Mouse (Mus musculus) heart, embryonic 13.5 days (tissue): Measurements from ENCODE around the gene Crocc. TPM values are rescaled to one million over a fixed set of nuclear protein-coding genes. Genes with fewer than 3 reads are reported as not detected.

Experiments used
- ATAC-seq: fragments of 200-750 bp; cut with Nextera tagmentation; 2 replicates; pipeline ENCODE4 v1.8.0; 2017; ENCODE audit warnings: moderate TSS enrichment; ENCODE audit not compliant: insufficient number of reproducible peaks, low FRiP score, low TSS enrichment; ENCODE audit errors: extremely low read depth
- H3K27ac ChIP-seq: fragments of 300-500 bp; sonication (generic); replicated peaks from 2 replicates; pipeline ENCODE4 v1.5.1; 2015; ENCODE audit warnings: moderate library complexity, mild to moderate bottlenecking, inconsistent platforms
- H3K27me3 ChIP-seq: fragments of 300-500 bp; sonication (generic); replicated peaks from 2 replicates; pipeline ENCODE4 v1.6.1; 2015; ENCODE audit warnings: mild to moderate bottlenecking, inconsistent platforms
- H3K36me3 ChIP-seq: fragments of 300-500 bp; sonication (generic); 2 replicates; pipeline ENCODE4 v1.6.1; 2015; ENCODE audit warnings: mild to moderate bottlenecking, inconsistent platforms
- H3K4me1 ChIP-seq: fragments of 300-500 bp; sonication (generic); 2 replicates; pipeline ENCODE4 v1.6.1; 2015; ENCODE audit warnings: inconsistent platforms
- H3K4me2 ChIP-seq: fragments of 300-500 bp; sonication (generic); 2 replicates; pipeline ENCODE4 v1.6.1; 2015; ENCODE audit warnings: inconsistent platforms, mild to moderate bottlenecking, moderate library complexity
- H3K4me3 ChIP-seq: fragments of 300-500 bp; sonication (generic); 2 replicates; pipeline ENCODE4 v1.5.1; 2015; ENCODE audit warnings: moderate library complexity, mild to moderate bottlenecking, inconsistent platforms
- H3K9ac ChIP-seq: fragments of 300-500 bp; sonication (generic); 2 replicates; pipeline ENCODE4 v1.6.1; 2015; ENCODE audit warnings: inconsistent platforms, mild to moderate bottlenecking, moderate library complexity
- H3K9me3 ChIP-seq: fragments of 300-500 bp; sonication (generic); 2 replicates; pipeline ENCODE4 v1.6.1; 2016; ENCODE audit warnings: inconsistent platforms
- WGBS: fragments of 180-500 bp; shearing (Covaris S2); methylation state at CpG from one replicate; pipeline ENCODE4 v1.1.7; 2015; ENCODE audit warnings: mixed read lengths; 5-methylcytosine and 5-hydroxymethylcytosine counted together
- polyA plus RNA-seq: library from polyadenylated mRNA; unstranded; fragments of >200 nt; fragmentation: Nextera tagmentation; extraction: Ambion mirVana; gene quantifications from 2 replicates; pipeline ENCODE4 v1.2.1, GENCODE M21; 2015

Crocc gene
- polyA plus RNA-seq, 1 experiment from 2014 or later: 3.4 TPM

DNA sequence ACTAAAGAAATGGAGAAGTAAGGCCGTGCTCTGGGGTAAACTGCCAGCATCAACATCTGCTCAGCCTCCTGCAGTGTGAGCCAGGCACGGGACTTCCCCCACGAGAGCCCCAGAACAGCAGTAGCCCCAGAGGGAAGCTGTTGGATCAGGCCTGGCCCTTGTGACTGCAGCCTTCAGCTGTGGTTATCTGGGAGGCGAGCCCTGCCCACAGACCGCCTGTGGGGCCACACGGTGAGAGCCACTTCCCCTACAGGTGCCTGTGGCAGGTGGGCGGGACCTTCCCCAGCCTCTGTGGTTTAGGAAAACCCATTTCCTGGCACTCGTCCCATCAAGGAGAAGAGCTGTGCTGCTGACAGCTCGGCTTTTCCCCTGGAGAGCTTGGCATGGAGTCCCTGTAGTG, 76.9 kb downstream of the Crocc start:
- WGBS: 6% methylated on average over 9 of the region's 9 CpGs
- no peak for ATAC-seq

DNA sequence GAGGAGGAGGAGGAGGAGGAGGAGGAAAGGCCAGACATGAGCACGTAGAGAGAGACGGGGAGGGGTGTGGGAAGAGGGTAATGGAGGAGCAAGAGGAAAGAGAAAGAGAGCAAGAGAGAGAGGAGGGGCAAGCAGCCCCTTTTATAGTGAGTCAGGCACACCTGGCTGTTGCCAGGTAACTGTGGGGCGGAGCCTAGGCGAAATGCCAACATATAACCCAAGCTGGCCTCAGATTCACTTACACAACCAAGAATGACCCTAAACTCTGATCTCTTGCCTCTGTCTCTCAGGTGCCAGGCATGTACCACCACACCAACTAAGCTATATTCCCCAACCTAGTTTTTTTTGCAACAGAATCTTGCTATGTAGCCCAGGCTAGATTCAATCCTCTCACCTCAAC, 77.5 kb downstream of the Crocc start:
- Histone ChIP-seq H3K9ac (peak overlapping the region; percentile 33; the same call in 1 of the 2 replicates), H3K4me1 (peaks cover 28% of the 10 kb centered on the region), H3K27ac (no peak overlapping the region), H3K4me2 (no peak overlapping the region), H3K9me3 (peaks cover 7% of the 10 kb centered on the region; the same call in 1 of the 2 replicates), H3K36me3 (peaks cover 37% of the 10 kb centered on the region), H3K27me3 (0 out of 2 replicates have a peak, but pooled peaks cover 7% of the 10 kb centered on the region), H3K4me3 (no peak overlapping the region)
- ATAC-seq: no peak
- WGBS: 54% methylated on average over 4 of the region's 4 CpGs

More for the DNA sequence above, 76.9 kb downstream of the Crocc start:
- Histone ChIP-seq H3K9me3 (peaks cover 7% of the 10 kb centered on the region; the same call in 1 of the 2 replicates), H3K27ac (peak overlapping the region; percentile 38), H3K27me3 (0 out of 2 replicates have a peak, but pooled peaks cover 7% of the 10 kb centered on the region), H3K4me1 (peaks cover 31% of the 10 kb centered on the region), H3K36me3 (peaks cover 31% of the 10 kb centered on the region), H3K4me3 (no peak overlapping the region), H3K9ac (peak overlapping the region; percentile 33), H3K4me2 (peak overlapping the region; percentile 7; the same call in 1 of the 2 replicates)

DNA sequence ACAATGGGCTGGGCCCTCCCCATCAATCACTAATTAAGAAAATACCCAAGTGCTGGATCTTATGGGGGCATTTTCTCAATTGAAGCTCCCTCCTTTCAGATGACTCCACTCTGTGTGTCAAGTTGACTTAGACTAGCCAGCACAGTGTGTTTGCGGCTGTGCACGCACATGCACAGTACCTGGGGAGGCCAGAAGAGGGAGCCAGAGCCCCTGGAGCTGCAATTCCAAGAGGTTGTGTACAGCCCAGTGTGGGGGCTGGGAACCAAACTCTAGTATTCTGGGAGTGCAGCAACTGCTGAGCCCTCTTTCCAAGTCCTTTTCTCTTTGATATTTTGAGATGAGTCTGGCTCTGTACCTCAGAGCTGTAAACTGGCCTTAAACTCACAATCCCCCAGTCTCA, 78.7 kb downstream of the Crocc start:
- H3K27ac ChIP-seq: no peak overlapping the region
- WGBS: 76% methylated on average over 2 of the region's 2 CpGs
- H3K9ac ChIP-seq: no peak overlapping the region
- no peak for ATAC-seq
- H3K9me3 ChIP-seq: peaks cover 7% of the 10 kb centered on the region; the same call in 1 of the 2 replicates
- no peak overlapping the region for H3K4me2 ChIP-seq
- H3K36me3 ChIP-seq: peaks cover 49% of the 10 kb centered on the region
- 0 out of 2 replicates have a peak, but pooled peaks cover 7% of the 10 kb centered on the region for H3K27me3 ChIP-seq
- no peak overlapping the region for H3K4me3 ChIP-seq
- H3K4me1 ChIP-seq: peaks cover 29% of the 10 kb centered on the region

DNA sequence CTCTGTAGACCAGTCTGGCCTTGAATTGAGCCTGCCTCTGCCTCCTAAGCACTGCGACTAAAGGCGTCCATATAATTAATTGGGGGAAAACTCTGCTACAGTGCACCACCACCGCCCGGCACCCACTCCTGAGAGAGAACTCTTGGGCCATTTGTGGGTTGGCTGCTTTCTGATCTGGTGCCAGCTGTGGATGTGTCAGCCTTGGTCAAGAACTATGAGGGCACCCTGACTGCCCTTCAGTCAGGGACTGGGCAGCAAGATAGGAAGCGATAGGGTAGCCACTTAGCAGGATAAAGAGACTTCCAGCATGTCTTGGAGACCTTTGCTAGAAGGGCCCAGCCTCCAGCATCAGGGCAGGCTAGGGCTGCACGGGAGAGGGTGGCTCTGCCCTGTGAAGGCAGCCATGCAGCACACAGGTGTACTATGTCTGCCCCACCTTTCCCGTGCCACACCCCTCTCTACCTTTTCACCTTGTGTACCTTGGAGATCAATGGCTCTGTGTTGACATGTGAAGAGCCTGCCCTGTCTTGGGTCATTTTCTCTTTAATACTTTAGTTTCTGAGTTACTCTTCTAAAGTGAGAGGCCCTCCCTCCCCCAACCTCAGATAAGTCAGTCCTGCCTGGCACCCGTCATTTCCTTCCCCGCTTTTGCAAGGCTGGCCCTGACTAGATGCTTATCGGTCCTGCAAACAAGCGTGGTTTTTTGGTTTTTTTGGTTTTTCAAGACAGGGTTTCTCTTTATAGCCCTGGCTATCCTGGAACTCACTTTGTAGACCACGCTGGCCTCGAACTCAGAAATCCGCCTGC, 82.3 kb downstream of the Crocc start:
- ATAC-seq: no peak
- no peak overlapping the region for H3K4me3 ChIP-seq
- peaks cover 7% of the 10 kb centered on the region; the same call in 1 of the 2 replicates for H3K9me3 ChIP-seq
- H3K4me1 ChIP-seq: peaks cover 15% of the 10 kb centered on the region
- H3K36me3 ChIP-seq: peaks cover 84% of the 10 kb centered on the region
- no peaks in the 10 kb centered on the region for H3K27me3 ChIP-seq
- no peak overlapping the region for H3K9ac ChIP-seq
- WGBS: 85% methylated on average over 14 of the region's 14 CpGs
- H3K4me2 ChIP-seq: no peak overlapping the region
- no peak overlapping the region for H3K27ac ChIP-seq

GRCm38 (mm10) chr4:140977278-140977677, 83.1 kb downstream of the Crocc start:
- Histone ChIP-seq H3K4me1 (peaks cover 11% of the 10 kb centered on the region; the same call in 1 of the 2 replicates), H3K4me2 (no peak overlapping the region), H3K27me3 (no peaks in the 10 kb centered on the region), H3K9ac (no peak overlapping the region), H3K4me3 (no peak overlapping the region), H3K9me3 (peaks cover 7% of the 10 kb centered on the region; the same call in 1 of the 2 replicates), H3K36me3 (peaks cover 93% of the 10 kb centered on the region), H3K27ac (no peak overlapping the region)
- no peak for ATAC-seq
- WGBS: 83% methylated on average over 10 of the region's 10 CpGs

GRCm38 (mm10) chr4:140975356-140975755, 85.0 kb downstream of the Crocc start:
- no peak overlapping the region for H3K4me3 ChIP-seq
- no peaks in the 10 kb centered on the region for H3K27me3 ChIP-seq
- no peaks in the 10 kb centered on the region for H3K9me3 ChIP-seq
- H3K9ac ChIP-seq: peak overlapping the region; percentile 7; the same call in 1 of the 2 replicates
- H3K27ac ChIP-seq: no peak overlapping the region
- H3K4me1 ChIP-seq: peaks cover 11% of the 10 kb centered on the region; the same call in 1 of the 2 replicates
- no peak overlapping the region for H3K4me2 ChIP-seq
- no peak for ATAC-seq
- peaks cover 100% of the 10 kb centered on the region for H3K36me3 ChIP-seq
- 93% methylated on average over 7 of the region's 7 CpGs for WGBS

DNA sequence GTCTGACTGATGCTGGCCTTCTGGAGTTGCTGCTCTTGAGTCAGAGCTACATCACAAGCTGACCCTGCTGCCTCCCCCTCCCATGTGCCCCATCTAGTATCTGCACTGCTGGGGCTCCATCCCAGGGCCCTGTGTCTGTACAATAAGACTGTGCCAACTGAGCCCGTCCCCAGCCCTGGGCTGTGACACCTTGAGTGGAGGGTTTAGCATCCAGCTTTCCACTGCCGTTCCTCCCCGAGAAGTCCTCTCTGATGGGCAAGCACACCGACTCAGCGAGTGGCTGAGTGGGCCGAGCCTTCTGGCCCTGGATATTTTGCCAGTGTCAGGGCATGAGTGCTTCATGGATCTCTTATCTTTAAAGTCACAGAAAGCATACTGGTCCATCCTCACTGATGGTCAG, 85.9 kb downstream of the Crocc start:
- peaks cover 100% of the 10 kb centered on the region for H3K36me3 ChIP-seq
- no peaks in the 10 kb centered on the region for H3K9me3 ChIP-seq

GRCm38 (mm10) chr4:140971691-140972090, 88.7 kb downstream of the Crocc start:
- Histone ChIP-seq H3K4me2 (no peak overlapping the region), H3K9ac (no peak overlapping the region), H3K27me3 (no peaks in the 10 kb centered on the region), H3K4me3 (no peak overlapping the region), H3K27ac (no peak overlapping the region), H3K36me3 (peaks cover 99% of the 10 kb centered on the region), H3K4me1 (no peaks in the 10 kb centered on the region), H3K9me3 (no peaks in the 10 kb centered on the region)
- ATAC-seq: no peak
- WGBS: 86% methylated on average over 13 of the region's 13 CpGs

More for the DNA sequence above, 85.9 kb downstream of the Crocc start:
- no peak for ATAC-seq
- Histone ChIP-seq H3K9ac (no peak overlapping the region), H3K4me2 (no peak overlapping the region), H3K4me1 (peaks cover 11% of the 10 kb centered on the region; the same call in 1 of the 2 replicates), H3K27ac (no peak overlapping the region), H3K4me3 (no peak overlapping the region), H3K27me3 (no peaks in the 10 kb centered on the region)
- WGBS: 92% methylated on average over 6 of the region's 6 CpGs

GRCm38 (mm10) chr4:140967386-140968159, 92.8 kb downstream of the Crocc start:
- WGBS: 80% methylated on average over 11 of the region's 11 CpGs
- Histone ChIP-seq H3K9me3 (no peaks in the 10 kb centered on the region), H3K4me3 (no peak overlapping the region), H3K36me3 (peaks cover 73% of the 10 kb centered on the region), H3K4me2 (no peak overlapping the region), H3K4me1 (peaks cover 21% of the 10 kb centered on the region), H3K27ac (no peak overlapping the region), H3K27me3 (no peaks in the 10 kb centered on the region), H3K9ac (no peak overlapping the region)
- no peak for ATAC-seq
